Mouse (Mus musculus): ENCODE data around the gene Cd2.

- TF ChIP-seq POLR2A (IDR thresholded peaks at IDR 0.05; ENCODE audit: borderline replicate concordance, insufficient read depth, low read length) (no peak), CTCF (IDR thresholded peaks at IDR 0.05; ENCODE audit: borderline replicate concordance, insufficient read depth, low read depth, low read length) (no peak)
Measured at GRCm38 (mm10) chr3:101281841-101282240, 5.9 kb downstream of the Cd2 start.

Measured in cerebellum, adult 2 months (tissue).